Mouse (Mus musculus) kidney, adult 2 months (tissue): ENCODE data around the gene Map3k7.

Source experiments
- CTCF ChIP-seq: fragments of 200-500 bp; conservative IDR thresholded peaks from 2 replicates; pipeline ENCODE4 v1.5.1; 2011; ENCODE audit warnings: low read depth, mild to moderate bottlenecking, control low read depth, low read length, moderate library complexity, mixed read lengths; ENCODE audit not compliant: insufficient read depth, insufficient read length
- POLR2A ChIP-seq: fragments of 200-500 bp; IDR thresholded peaks from one replicate; pipeline ENCODE4 v1.6.1; 2011; ENCODE audit warnings: low read depth, low read length, control low read depth

GRCm38 (mm10) chr4:31923437-31923836 lies 40.5 kb upstream of the Map3k7 start:
- TF ChIP-seq CTCF (no peak), POLR2A (no peak)
